Mouse (Mus musculus) stomach, postnatal 0 days (tissue): ENCODE measurements around the gene Tmem82.

Experiments
- CTCF ChIP-seq: IDR thresholded peaks from 2 replicates; pipeline ENCODE4 v1.5.1; 2016; ENCODE audit warnings: antibody characterized with exemption, low read depth, mild to moderate bottlenecking, moderate library complexity
- EP300 ChIP-seq: optimal IDR thresholded peaks from 2 replicates; pipeline ENCODE3; 2016; ENCODE audit warnings: antibody characterized with exemption

DNA sequence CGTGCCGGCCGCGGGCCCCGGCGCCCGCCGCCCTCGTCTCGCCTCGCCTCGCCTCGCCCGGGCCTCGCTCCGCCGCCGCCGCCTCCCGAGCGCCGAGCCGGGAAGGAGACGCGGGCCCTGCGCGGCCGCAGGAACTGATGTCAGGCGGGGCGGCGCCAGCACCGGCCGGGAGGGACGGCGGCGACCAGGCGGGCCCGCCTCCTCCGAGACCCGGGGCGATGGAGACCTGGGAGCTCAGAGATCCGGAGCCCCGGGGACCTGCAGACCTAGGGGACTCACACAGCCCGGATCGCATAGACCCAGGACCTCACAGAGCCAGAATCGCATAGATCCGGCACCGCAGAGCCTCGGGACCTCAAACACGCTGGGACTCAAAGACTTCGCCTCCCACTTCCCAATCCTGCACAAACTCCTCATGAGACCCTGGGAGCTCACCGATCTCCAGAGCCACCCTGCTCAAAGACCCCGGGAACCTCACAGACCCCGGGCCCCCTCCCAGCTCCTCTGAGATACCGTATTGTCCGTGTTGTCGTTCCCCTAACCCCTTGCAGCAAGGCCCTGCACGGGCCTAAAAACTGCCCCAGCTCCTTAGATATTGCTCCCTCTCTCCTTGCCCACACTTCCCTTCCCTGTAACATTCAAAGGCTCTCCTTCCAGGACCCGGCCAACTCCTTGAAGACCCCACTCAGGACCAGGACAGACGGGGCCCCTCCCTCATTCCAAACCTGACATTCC, 45.7 kb upstream of the Tmem82 start:
- TF ChIP-seq CTCF (no peak), EP300 (no peak)
